Mouse (Mus musculus): ENCODE data around the gene Glrx5. TPM values are rescaled to one million over a fixed set of nuclear protein-coding genes. Genes with fewer than 3 reads are reported as not detected.

Glrx5 gene
- polyA plus RNA-seq, 1 experiment: 245 TPM

DNA sequence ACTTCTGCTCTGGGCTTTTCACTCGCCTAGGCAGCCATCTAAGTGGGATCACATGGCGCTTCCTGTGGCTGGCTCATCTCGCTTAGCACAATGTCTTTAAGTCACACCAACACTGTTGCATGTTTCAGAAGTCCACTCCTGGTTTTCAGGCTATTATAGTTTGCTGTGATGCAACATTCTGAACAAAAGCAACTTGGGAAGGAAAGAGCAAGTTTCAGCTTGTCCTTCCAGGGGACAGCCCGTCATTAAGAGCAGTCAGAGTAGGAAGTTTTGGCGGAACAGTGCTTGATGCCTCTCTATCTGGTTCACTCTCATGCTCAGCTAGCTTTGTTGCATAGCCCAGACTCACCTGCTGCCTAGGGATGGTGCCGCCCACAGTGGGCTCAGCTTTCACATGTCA, 59.1 kb downstream of the Glrx5 start:
- H3K4me1 ChIP-seq (ENCODE audit: control insufficient read depth): no peaks in the 10 kb centered on the region
- H3K27me3 ChIP-seq (ENCODE audit: control insufficient read depth): no peaks in the 10 kb centered on the region
- TF ChIP-seq GATA1 (IDR thresholded peaks at IDR 0.05; ENCODE audit: low read length) (no peak), TAL1 (IDR thresholded peaks at IDR 0.05; ENCODE audit: low read length) (no peak)

More for the DNA sequence above, 59.1 kb downstream of the Glrx5 start:
- Histone ChIP-seq H3K9me3 (ENCODE audit: control insufficient read depth, low read length) (peaks cover 3% of the 10 kb centered on the region; the same call in 1 of the 2 replicates), H3K4me3 (replicated peaks) (no peak overlapping the region), H3K36me3 (ENCODE audit: control insufficient read depth) (no peaks in the 10 kb centered on the region)

Other genes starting within 250 kb of the Glrx5 start
- under 0.01 and 0.01 TPM in 2 replicates for gene Clmn, start 167.6 kb upstream of the Glrx5 start, polyA plus RNA-seq (2012)
- gene Syne3, start 22.9 kb upstream of the Glrx5 start, polyA plus RNA-seq (2012): 1.2 and 1.3 TPM in 2 replicates
- gene Tcl1b2, start 113.3 kb downstream of the Glrx5 start, polyA plus RNA-seq (2012): not detected in 2 replicates
- gene Tcl1b1, start 127.0 kb downstream of the Glrx5 start, polyA plus RNA-seq (2012): not detected in 2 replicates
- gene Tcl1b5, start 143.7 kb downstream of the Glrx5 start, polyA plus RNA-seq (2012): not detected in 2 replicates
- gene Tcl1b3, start 158.4 kb downstream of the Glrx5 start, polyA plus RNA-seq (2012): not detected in 2 replicates
- gene Tcl1b4, start 169.3 kb downstream of the Glrx5 start, polyA plus RNA-seq (2012): not detected in 2 replicates
- not detected in 2 replicates for gene Tcl1, start 190.1 kb downstream of the Glrx5 start, polyA plus RNA-seq (2012)